Comparison of ENCODE assay signal across 8 mouse cellular contexts in genomic region chr7:19001066-19001806, GRCm38 (mm10). TPM values are rescaled to one million over a fixed set of nuclear protein-coding genes. Genes with fewer than 3 reads are reported as not detected.
A peak's percentile ranks its signal among the peaks of the same experiment; 100 is the strongest.
DNase-seq lines count a peak whose midpoint lies in the region; ATAC-seq and TF ChIP-seq lines count a peak whose summit lies in the region.

No protein-coding gene starts in this region.

- peak overlapping the region; percentile 59 for H3K27ac ChIP-seq in bone marrow macrophage, adult 2 months (ENCODE audit: insufficient read depth, low read depth, low read length)
- H3K27ac ChIP-seq in intestine, embryonic 14.5 days (ENCODE audit: low read depth), result peak overlapping the region; percentile 65; the same call in 1 of the 2 replicates
- peak overlapping the region; percentile 36 for H3K27ac ChIP-seq in liver, embryonic 16.5 days (ENCODE audit: low read length)
- H3K27ac ChIP-seq in neural tube, embryonic 11.5 days (ENCODE audit: low read depth, low read length), result no peak overlapping the region

- intact Hi-C loops in gastrocnemius, postnatal 36 days (cut with DNase I), result no loop called here

- WGBS in intestine, embryonic 14.5 days, result 31% methylated on average over 18 of the region's 18 CpGs
- 12% methylated on average over 18 of the region's 18 CpGs for WGBS in liver, embryonic 16.5 days (ENCODE audit: insufficient replicate concordance)
- WGBS in neural tube, embryonic 11.5 days, result 30% methylated on average over 18 of the region's 18 CpGs

- peaks cover 10% of the 10 kb centered on the region for H3K4me1 ChIP-seq in bone marrow macrophage, adult 2 months (ENCODE audit: control insufficient read depth, insufficient read depth, low read length)
- peaks cover 35% of the 10 kb centered on the region for H3K4me1 ChIP-seq in intestine, embryonic 14.5 days (replicated peaks; ENCODE audit: control insufficient read depth, insufficient read depth, low read length)
- H3K4me1 ChIP-seq in liver, embryonic 16.5 days (ENCODE audit: control insufficient read depth, low read depth, low read length), result peaks cover 50% of the 10 kb centered on the region
- peaks cover 21% of the 10 kb centered on the region for H3K4me1 ChIP-seq in neural tube, embryonic 11.5 days (ENCODE audit: control insufficient read depth, insufficient read depth, low read length)

- TF ChIP-seq POLR2A in bone marrow macrophage, adult 2 months (IDR thresholded peaks at IDR 0.05; ENCODE audit: borderline replicate concordance, low read depth, low read length), result no peak

- H3K9ac ChIP-seq in intestine, embryonic 14.5 days (ENCODE audit: low read length), result peak overlapping the region; percentile 45
- H3K9ac ChIP-seq in liver, embryonic 16.5 days (ENCODE audit: low read depth, low read length), result peak overlapping the region; percentile 56
- peak overlapping the region; percentile 54 for H3K9ac ChIP-seq in neural tube, embryonic 11.5 days (ENCODE audit: low read length)

- peaks cover 21% of the 10 kb centered on the region for H3K36me3 ChIP-seq in intestine, embryonic 14.5 days (ENCODE audit: control insufficient read depth, insufficient read depth, low read length)
- peaks cover 5% of the 10 kb centered on the region for H3K36me3 ChIP-seq in liver, embryonic 16.5 days (ENCODE audit: control insufficient read depth, insufficient read depth)
- H3K36me3 ChIP-seq in neural tube, embryonic 11.5 days (ENCODE audit: control insufficient read depth, insufficient read depth, low read length), result peaks cover 5% of the 10 kb centered on the region; the same call in 1 of the 2 replicates

- H3K27me3 ChIP-seq in intestine, embryonic 14.5 days (replicated peaks; ENCODE audit: control insufficient read depth, insufficient read depth, low read length), result no peaks in the 10 kb centered on the region
- H3K27me3 ChIP-seq in liver, embryonic 16.5 days (ENCODE audit: control insufficient read depth, insufficient read depth, low read depth, low read length), result no peaks in the 10 kb centered on the region
- no peaks in the 10 kb centered on the region for H3K27me3 ChIP-seq in neural tube, embryonic 11.5 days (ENCODE audit: control insufficient read depth, insufficient read depth, low read length)

- ATAC-seq in intestine, embryonic 14.5 days (replicated peaks; ENCODE audit: low FRiP score, low TSS enrichment, low read depth), result no peak
- no peak for ATAC-seq in liver, embryonic 16.5 days (ENCODE audit: low read depth)
- no peak for ATAC-seq in neural tube, embryonic 11.5 days (ENCODE audit: insufficient read depth, low FRiP score, low TSS enrichment)

- peak; percentile 37 for DNase-seq in cerebellum, adult 11 months
- no peak for DNase-seq in cerebellum, adult 18-20 months
- peak; percentile 46 to 51 for DNase-seq in gastrocnemius, postnatal 36 days
- peak; percentile 73 for DNase-seq in intestine, embryonic 14.5 days (ENCODE audit: low spot score)
- peak; percentile 56 for DNase-seq in neural tube, embryonic 11.5 days (ENCODE audit: low spot score)
- peak; percentile 38 for DNase-seq in yolk sac, embryonic 10.5 days (ENCODE audit: low spot score)

- H3K9me3 ChIP-seq in intestine, embryonic 14.5 days (ENCODE audit: control insufficient read depth, low read length), result no peaks in the 10 kb centered on the region
- H3K9me3 ChIP-seq in liver, embryonic 16.5 days (replicated peaks; ENCODE audit: control insufficient read depth, low read length), result no peaks in the 10 kb centered on the region
- H3K9me3 ChIP-seq in neural tube, embryonic 11.5 days (ENCODE audit: control insufficient read depth, low read length), result no peaks in the 10 kb centered on the region

- peak overlapping the region; percentile 65 for H3K4me3 ChIP-seq in bone marrow macrophage, adult 2 months (ENCODE audit: insufficient read depth, low read length)
- H3K4me3 ChIP-seq in intestine, embryonic 14.5 days (ENCODE audit: low read depth, low read length), result peak overlapping the region; percentile 38
- H3K4me3 ChIP-seq in liver, embryonic 16.5 days (ENCODE audit: low read depth, low read length), result peak overlapping the region; percentile 54
- H3K4me3 ChIP-seq in neural tube, embryonic 11.5 days (ENCODE audit: low read depth, low read length), result peak overlapping the region; percentile 34

- no peak for TF ChIP-seq CTCF in bone marrow macrophage, adult 2 months (IDR thresholded peaks at IDR 0.05; ENCODE audit: low read depth, low read length)

- H3K4me2 ChIP-seq in intestine, embryonic 14.5 days (ENCODE audit: low read length), result peak overlapping the region; percentile 63
- peak overlapping the region; percentile 50 for H3K4me2 ChIP-seq in liver, embryonic 16.5 days (ENCODE audit: low read depth, low read length)
- peak overlapping the region; percentile 47 for H3K4me2 ChIP-seq in neural tube, embryonic 11.5 days (ENCODE audit: low read depth)

RNA-seq across cellular contexts. Expression of gene Irf2bp1, which starts 2.6 kb away (rescaled TPM):
- 16.4 and 17.5 TPM in 2 replicates for polyA plus RNA-seq in bone marrow macrophage, adult 2 months (2012; ENCODE audit: insufficient read depth, insufficient read length, missing spikeins)
- total RNA-seq in gastrocnemius, postnatal 36 days (2021), result 10 to 100 TPM; 13.8 to 15.1 TPM
- polyA plus RNA-seq in intestine, embryonic 14.5 days (2014; fragmentation: Nextera tagmentation; extraction: Ambion mirVana), result 29.5 and 29.6 TPM in 2 replicates
- polyA plus RNA-seq in liver, embryonic 16.5 days (2015; fragmentation: Nextera tagmentation; extraction: Ambion mirVana), result 6.4 and 6.6 TPM in 2 replicates
- 27.2 and 31.4 TPM in 2 replicates for polyA plus RNA-seq in neural tube, embryonic 11.5 days (2014; fragmentation: Nextera tagmentation; extraction: Ambion mirVana)

RNA-seq across cellular contexts. Expression of gene Mypop, which starts 10.2 kb away (rescaled TPM):
- 1.0 and 1.2 TPM in 2 replicates for polyA plus RNA-seq in bone marrow macrophage, adult 2 months (2012; ENCODE audit: insufficient read depth, insufficient read length, missing spikeins)
- total RNA-seq in gastrocnemius, postnatal 36 days (2021), result 1 to 10 TPM; 4.7 to 6.4 TPM
- polyA plus RNA-seq in intestine, embryonic 14.5 days (2014; fragmentation: Nextera tagmentation; extraction: Ambion mirVana), result 2.8 and 3.2 TPM in 2 replicates
- polyA plus RNA-seq in liver, embryonic 16.5 days (2015; fragmentation: Nextera tagmentation; extraction: Ambion mirVana), result 0.12 and 0.48 TPM in 2 replicates
- 4.4 and 4.7 TPM in 2 replicates for polyA plus RNA-seq in neural tube, embryonic 11.5 days (2014; fragmentation: Nextera tagmentation; extraction: Ambion mirVana)

RNA-seq across cellular contexts. Expression of gene Nanos2, which starts 14.0 kb away (rescaled TPM):
- polyA plus RNA-seq in bone marrow macrophage, adult 2 months (2012; ENCODE audit: insufficient read depth, insufficient read length, missing spikeins), result not detected in 2 replicates
- total RNA-seq in gastrocnemius, postnatal 36 days (2021), result not detected
- polyA plus RNA-seq in intestine, embryonic 14.5 days (2014; fragmentation: Nextera tagmentation; extraction: Ambion mirVana), result not detected in 2 replicates
- polyA plus RNA-seq in liver, embryonic 16.5 days (2015; fragmentation: Nextera tagmentation; extraction: Ambion mirVana), result not detected in 2 replicates
- 0.29 TPM in 1 of 2 replicates, not detected in the other for polyA plus RNA-seq in neural tube, embryonic 11.5 days (2014; fragmentation: Nextera tagmentation; extraction: Ambion mirVana)

RNA-seq across cellular contexts. Expression of gene Foxa3, which starts 22.1 kb away (rescaled TPM):
- not detected in 2 replicates for polyA plus RNA-seq in bone marrow macrophage, adult 2 months (2012; ENCODE audit: insufficient read depth, insufficient read length, missing spikeins)
- not detected for total RNA-seq in gastrocnemius, postnatal 36 days (2021)
- polyA plus RNA-seq in intestine, embryonic 14.5 days (2014; fragmentation: Nextera tagmentation; extraction: Ambion mirVana), result 21.6 and 21.9 TPM in 2 replicates
- polyA plus RNA-seq in liver, embryonic 16.5 days (2015; fragmentation: Nextera tagmentation; extraction: Ambion mirVana), result 60.8 and 63.7 TPM in 2 replicates
- not detected in 2 replicates for polyA plus RNA-seq in neural tube, embryonic 11.5 days (2014; fragmentation: Nextera tagmentation; extraction: Ambion mirVana)

RNA-seq across cellular contexts. Expression of gene Sympk, which starts 22.9 kb away (rescaled TPM):
- 61.9 and 64.4 TPM in 2 replicates for polyA plus RNA-seq in bone marrow macrophage, adult 2 months (2012; ENCODE audit: insufficient read depth, insufficient read length, missing spikeins)
- total RNA-seq in gastrocnemius, postnatal 36 days (2021), result 10 to 100 TPM; 61.8 to 65.7 TPM
- 23.9 and 26.1 TPM in 2 replicates for polyA plus RNA-seq in intestine, embryonic 14.5 days (2014; fragmentation: Nextera tagmentation; extraction: Ambion mirVana)
- 13.8 TPM in 2 replicates for polyA plus RNA-seq in liver, embryonic 16.5 days (2015; fragmentation: Nextera tagmentation; extraction: Ambion mirVana)
- polyA plus RNA-seq in neural tube, embryonic 11.5 days (2014; fragmentation: Nextera tagmentation; extraction: Ambion mirVana), result 30.5 and 35.6 TPM in 2 replicates

Comparison
In these comparisons a context has a peak if more than half of its experiments do, and no peak if none do; other contexts are left out.
1. DNase-seq: peak in cerebellum, adult 11 months (single experiment), gastrocnemius, postnatal 36 days (2 of 2), intestine, embryonic 14.5 days (single experiment), neural tube, embryonic 11.5 days (single experiment) and yolk sac, embryonic 10.5 days (single experiment); none in cerebellum, adult 18-20 months (0 of 2).
2. Peak in every context shown above with its lines, with median percentiles within 50 percentile points of each other: H3K4me3 ChIP-seq, H3K4me2 ChIP-seq and H3K9ac ChIP-seq.